ENCODE assay signal across 15 mouse cellular contexts in the genomic region with DNA sequence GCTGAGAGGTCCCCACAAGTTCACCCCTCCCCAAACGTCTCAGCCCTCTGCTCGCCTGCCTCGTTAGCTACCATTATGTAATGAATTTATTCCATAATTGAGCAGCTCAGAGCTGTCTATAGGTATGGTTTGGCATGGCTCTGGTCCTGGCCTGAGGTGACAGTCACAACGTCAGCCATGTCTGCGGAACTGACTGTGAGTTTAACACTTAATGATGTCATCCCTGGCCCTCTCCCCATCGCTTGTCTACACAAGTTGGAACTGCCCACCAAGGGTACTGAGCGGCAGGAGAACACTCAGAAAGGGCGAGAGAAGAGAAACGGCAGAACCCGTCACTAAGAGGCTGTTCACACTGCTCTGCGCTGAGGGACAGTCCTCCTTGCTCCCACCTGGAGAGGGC. TPM values are rescaled to one million over a fixed set of nuclear protein-coding genes. Genes with fewer than 3 reads are reported as not detected.
DNase-seq lines count a peak whose midpoint lies in the region; ATAC-seq lines count a peak whose summit lies in the region.
"Had no signal": no experiment of that assay in that cellular context is flagged by ENCODE, and none has a peak within 500 bp of the region (broad histone marks: within the 10 kb centered on the region; RNA-seq: fewer than 3 reads in every experiment).

No protein-coding gene starts in this region.

- 37% methylated on average over 11 of the region's 11 CpGs for WGBS in forebrain, embryonic 15.5 days
- WGBS in forebrain, embryonic 10.5 days: 75% methylated on average over 11 of the region's 11 CpGs
- 46% methylated on average over 11 of the region's 11 CpGs for WGBS in heart, embryonic 14.5 days
- WGBS in forebrain, embryonic 16.5 days: 41% methylated on average over 11 of the region's 11 CpGs
- 87% methylated on average over 11 of the region's 11 CpGs for WGBS in midbrain, embryonic 10.5 days

- no peak overlapping the region for H3K9ac ChIP-seq in forebrain, embryonic 15.5 days (replicated peaks)
- no peak overlapping the region for H3K9ac ChIP-seq in heart, embryonic 14.5 days (ENCODE audit: low read length)
- no peak overlapping the region for H3K9ac ChIP-seq in forebrain, embryonic 16.5 days (replicated peaks; ENCODE audit: low read depth, low read length)
- H3K9ac ChIP-seq: embryonic facial prominence, embryonic 12.5 days; heart, embryonic 15.5 days; hindbrain, embryonic 14.5 days; intestine, embryonic 15.5 days had no signal

- H3K27me3 ChIP-seq in forebrain, embryonic 15.5 days: no peaks in the 10 kb centered on the region
- no peaks in the 10 kb centered on the region for H3K27me3 ChIP-seq in forebrain, embryonic 10.5 days (ENCODE audit: poor library complexity, severe bottlenecking)
- peaks cover 76% of the 10 kb centered on the region for H3K27me3 ChIP-seq in heart, embryonic 14.5 days (ENCODE audit: control insufficient read depth, insufficient read depth, low read length)
- no peaks in the 10 kb centered on the region for H3K27me3 ChIP-seq in forebrain, embryonic 16.5 days (replicated peaks; ENCODE audit: control insufficient read depth, insufficient read depth, low read length)
- H3K27me3 ChIP-seq in midbrain, embryonic 10.5 days (ENCODE audit: low read depth, poor library complexity, severe bottlenecking): peaks cover 4% of the 10 kb centered on the region; the same call in 1 of the 2 replicates
- H3K27me3 ChIP-seq: embryonic facial prominence, embryonic 12.5 days; intestine, embryonic 15.5 days had no signal

- H3K36me3 ChIP-seq in forebrain, embryonic 15.5 days: no peaks in the 10 kb centered on the region
- no peaks in the 10 kb centered on the region for H3K36me3 ChIP-seq in forebrain, embryonic 10.5 days (replicated peaks)
- no peaks in the 10 kb centered on the region for H3K36me3 ChIP-seq in heart, embryonic 14.5 days (ENCODE audit: control insufficient read depth, insufficient read depth, low read length)
- H3K36me3 ChIP-seq in forebrain, embryonic 16.5 days (ENCODE audit: control insufficient read depth, insufficient read depth): no peaks in the 10 kb centered on the region
- no peaks in the 10 kb centered on the region for H3K36me3 ChIP-seq in midbrain, embryonic 10.5 days
- H3K36me3 ChIP-seq: embryonic facial prominence, embryonic 12.5 days; heart, embryonic 15.5 days; hindbrain, embryonic 10.5 days; intestine, embryonic 15.5 days had no signal

- intact Hi-C loops in heart, postnatal 36 days (cut with DNase I): no loop called here

- H3K9me3 ChIP-seq in forebrain, embryonic 15.5 days: no peaks in the 10 kb centered on the region
- no peaks in the 10 kb centered on the region for H3K9me3 ChIP-seq in forebrain, embryonic 10.5 days
- no peaks in the 10 kb centered on the region for H3K9me3 ChIP-seq in heart, embryonic 14.5 days (ENCODE audit: control insufficient read depth, low read length)
- no peaks in the 10 kb centered on the region for H3K9me3 ChIP-seq in forebrain, embryonic 16.5 days (ENCODE audit: control insufficient read depth, low read length)
- H3K9me3 ChIP-seq in midbrain, embryonic 10.5 days (replicated peaks): no peaks in the 10 kb centered on the region
- H3K9me3 ChIP-seq: embryonic facial prominence, embryonic 12.5 days; heart, embryonic 15.5 days; hindbrain, embryonic 10.5 days; intestine, embryonic 15.5 days had no signal

- no peak overlapping the region for H3K4me2 ChIP-seq in forebrain, embryonic 15.5 days (replicated peaks)
- no peak overlapping the region for H3K4me2 ChIP-seq in heart, embryonic 14.5 days (ENCODE audit: low read length)
- no peak overlapping the region for H3K4me2 ChIP-seq in forebrain, embryonic 16.5 days (ENCODE audit: low read length)
- H3K4me2 ChIP-seq: embryonic facial prominence, embryonic 12.5 days; heart, embryonic 15.5 days; hindbrain, embryonic 14.5 days; intestine, embryonic 15.5 days had no signal

- no peak overlapping the region for H3K27ac ChIP-seq in forebrain, embryonic 15.5 days (replicated peaks)
- H3K27ac ChIP-seq in forebrain, embryonic 10.5 days: no peak overlapping the region
- H3K27ac ChIP-seq in heart, embryonic 14.5 days (replicated peaks in 1 of 2; ENCODE audit: control insufficient read depth in 1 of 2, insufficient read depth in 1 of 2, low read depth in 2 of 2, low read length in 2 of 2): no peak overlapping the region
- H3K27ac ChIP-seq in forebrain, embryonic 16.5 days (ENCODE audit: low read length): no peak overlapping the region
- no peak overlapping the region for H3K27ac ChIP-seq in midbrain, embryonic 10.5 days (replicated peaks)
- H3K27ac ChIP-seq: embryonic facial prominence, embryonic 12.5 days; heart, embryonic 15.5 days; hindbrain, embryonic 10.5 days; hindbrain, embryonic 14.5 days; intestine, embryonic 15.5 days had no signal

- H3K4me3 ChIP-seq in forebrain, embryonic 15.5 days: no peak overlapping the region
- H3K4me3 ChIP-seq in forebrain, embryonic 10.5 days: no peak overlapping the region
- no peak overlapping the region for H3K4me3 ChIP-seq in heart, embryonic 14.5 days (ENCODE audit: control insufficient read depth in 1 of 2, insufficient read depth in 1 of 2, low read depth in 1 of 2, low read length in 2 of 2)
- no peak overlapping the region for H3K4me3 ChIP-seq in forebrain, embryonic 16.5 days (replicated peaks; ENCODE audit: low read length)
- no peak overlapping the region for H3K4me3 ChIP-seq in midbrain, embryonic 10.5 days
- H3K4me3 ChIP-seq: embryonic facial prominence, embryonic 12.5 days; heart, embryonic 15.5 days; hindbrain, embryonic 10.5 days; intestine, embryonic 15.5 days had no signal

- DNase-seq in forebrain, embryonic 10.5 days (ENCODE audit: extremely low spot score, low spot score): no peak
- no peak for DNase-seq in heart, postnatal 36 days
- DNase-seq in midbrain, embryonic 10.5 days (ENCODE audit: low spot score): no peak
- DNase-seq: adrenal gland, adult 2 months; adrenal gland, postnatal 25 days; cerebellum, adult 2 months; kidney, adult 18-20 months had no signal

- peak; percentile 67; the same call in 1 of the 2 replicates for ATAC-seq in forebrain, embryonic 15.5 days (replicated peaks)
- 0 out of 2 replicates have a peak, but pooled peaks have one; percentile 31 for ATAC-seq in heart, embryonic 14.5 days (ENCODE audit: insufficient number of reproducible peaks, insufficient read depth, low FRiP score, low read depth)
- ATAC-seq in forebrain, embryonic 16.5 days: peak; percentile 65
- ATAC-seq: intestine, embryonic 15.5 days had no signal

- peaks cover 4% of the 10 kb centered on the region; the same call in 1 of the 2 replicates for H3K4me1 ChIP-seq in forebrain, embryonic 15.5 days
- H3K4me1 ChIP-seq in forebrain, embryonic 10.5 days: peaks cover 8% of the 10 kb centered on the region
- H3K4me1 ChIP-seq in heart, embryonic 14.5 days (ENCODE audit: control insufficient read depth in 2 of 2, insufficient read depth in 2 of 2, low read length in 2 of 2): peaks cover 0 to 8% of the 10 kb centered on the region in 2 experiments; a peak in 1 of 4 replicates
- H3K4me1 ChIP-seq in forebrain, embryonic 16.5 days (replicated peaks; ENCODE audit: control insufficient read depth, insufficient read depth, low read length): peaks cover 7% of the 10 kb centered on the region; the same call in 1 of the 2 replicates
- peaks cover 8% of the 10 kb centered on the region; the same call in 1 of the 2 replicates for H3K4me1 ChIP-seq in midbrain, embryonic 10.5 days

RNA-seq across cellular contexts. Expression of a gene that starts 45.1 kb away (rescaled TPM):
- 123 and 125 TPM in 2 replicates for polyA plus RNA-seq in forebrain, embryonic 15.5 days (2015; fragmentation: Nextera tagmentation; extraction: Ambion mirVana)
- polyA plus RNA-seq in forebrain, embryonic 10.5 days (2016; fragmentation: Nextera tagmentation; extraction: Ambion mirVana): 93.1 and 103 TPM in 2 replicates
- 42.8 and 46.3 TPM in 2 replicates for polyA plus RNA-seq in heart, embryonic 14.5 days (2014; fragmentation: Nextera tagmentation; extraction: Ambion mirVana)
- total RNA-seq in heart, postnatal 36 days (2021): 10 to 100 TPM; 29.2 to 32.5 TPM
- polyA plus RNA-seq in forebrain, embryonic 16.5 days (2015; fragmentation: Nextera tagmentation; extraction: Ambion mirVana): 127 and 130 TPM in 2 replicates
- polyA plus RNA-seq in midbrain, embryonic 10.5 days (2016; fragmentation: Nextera tagmentation; extraction: Ambion mirVana): 97.6 and 102 TPM in 2 replicates
